8 mouse cellular contexts compared by ENCODE assay signal in the genomic region with DNA sequence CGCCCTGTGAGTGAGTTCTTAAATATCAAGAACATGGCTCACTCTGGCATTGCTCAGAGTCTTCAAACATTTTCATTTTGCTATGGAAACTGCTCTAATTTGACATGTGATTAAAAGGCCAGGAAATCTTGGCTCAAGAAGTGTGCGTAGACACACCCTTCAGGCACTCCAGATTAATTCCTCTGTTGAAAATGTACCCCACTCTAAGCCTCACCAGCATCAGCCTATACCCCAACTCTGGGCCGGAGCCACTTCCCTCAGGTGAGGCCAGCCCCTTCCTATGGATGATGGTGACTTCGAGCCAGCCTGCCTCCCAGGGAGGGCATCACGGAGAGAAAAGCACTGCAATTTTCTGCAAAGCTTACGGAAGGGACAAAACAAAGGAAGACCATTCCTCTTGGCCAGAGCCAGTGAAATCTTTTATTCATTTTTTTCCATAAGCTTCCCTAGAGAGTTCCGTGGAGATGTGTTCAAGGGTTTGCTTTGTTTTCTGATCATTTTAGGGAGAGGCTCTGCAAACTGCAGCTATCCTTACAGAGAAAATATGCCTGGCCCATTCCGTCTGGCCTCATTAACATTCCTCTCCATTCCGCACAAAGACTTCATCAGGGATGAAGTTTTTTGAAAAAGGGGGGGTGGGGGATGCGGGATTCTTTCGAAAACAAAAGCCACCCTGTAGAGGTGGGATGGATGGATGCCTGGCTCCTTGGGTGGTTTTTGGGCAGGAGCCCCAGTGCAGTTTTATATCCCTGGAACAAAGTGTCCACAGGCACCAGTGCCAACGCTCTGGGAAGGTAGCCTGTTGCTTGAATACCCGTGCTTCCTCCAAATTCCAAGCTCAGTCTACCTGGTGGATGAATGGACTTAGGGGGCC.
DNase-seq lines count a peak whose midpoint lies in the region; ATAC-seq and TF ChIP-seq lines count a peak whose summit lies in the region.

No protein-coding gene starts in this region.

- no peak overlapping the region for H3K4me2 ChIP-seq in heart, embryonic 16.5 days (ENCODE audit: low read depth, low read length)
- H3K4me2 ChIP-seq in forebrain, embryonic 14.5 days (ENCODE audit: low read length) = peak overlapping the region; percentile 18; the same call in 1 of the 2 replicates
- H3K4me2 ChIP-seq in midbrain, embryonic 14.5 days (ENCODE audit: low read length) = no peak overlapping the region
- no peak overlapping the region for H3K4me2 ChIP-seq in liver, postnatal 0 days (ENCODE audit: low read depth, low read length)

- intact Hi-C loops in heart, postnatal 25 days (cut with DNase I) = no loop called here

- no peak for TF ChIP-seq CTCF in liver, postnatal 0 days (IDR thresholded peaks at IDR 0.05; ENCODE audit: low read depth)

- no peak for TF ChIP-seq EP300 in liver, postnatal 0 days (IDR thresholded peaks at IDR 0.05; ENCODE audit: low read depth)

- peaks cover 4% of the 10 kb centered on the region; the same call in 1 of the 2 replicates for H3K36me3 ChIP-seq in heart, embryonic 16.5 days (ENCODE audit: control insufficient read depth, insufficient read depth)
- no peaks in the 10 kb centered on the region for H3K36me3 ChIP-seq in forebrain, embryonic 14.5 days (ENCODE audit: control insufficient read depth, insufficient read depth, low read length)
- no peaks in the 10 kb centered on the region for H3K36me3 ChIP-seq in midbrain, embryonic 14.5 days (ENCODE audit: control insufficient read depth, insufficient read depth, low read length)
- peaks cover 4% of the 10 kb centered on the region; the same call in 1 of the 2 replicates for H3K36me3 ChIP-seq in liver, postnatal 0 days (replicated peaks; ENCODE audit: insufficient read depth, low read length)

- H3K27ac ChIP-seq in heart, embryonic 16.5 days (ENCODE audit: low read length) = peak overlapping the region; percentile 72
- H3K27ac ChIP-seq in forebrain, embryonic 14.5 days (ENCODE audit: low read depth, low read length) = peak overlapping the region; percentile 55
- H3K27ac ChIP-seq in midbrain, embryonic 14.5 days (replicated peaks; ENCODE audit: low read depth, low read length) = peak overlapping the region; percentile 72
- no peak overlapping the region for H3K27ac ChIP-seq in liver, postnatal 0 days (ENCODE audit: low read depth)

- no peaks in the 10 kb centered on the region for H3K27me3 ChIP-seq in heart, embryonic 16.5 days (ENCODE audit: control insufficient read depth, insufficient read depth, low read length)
- H3K27me3 ChIP-seq in forebrain, embryonic 14.5 days (replicated peaks; ENCODE audit: control insufficient read depth, insufficient read depth, low read length) = no peaks in the 10 kb centered on the region
- no peaks in the 10 kb centered on the region for H3K27me3 ChIP-seq in midbrain, embryonic 14.5 days (ENCODE audit: control insufficient read depth, insufficient read depth, low read length)
- H3K27me3 ChIP-seq in liver, postnatal 0 days (ENCODE audit: insufficient read depth, low read length) = no peaks in the 10 kb centered on the region

- H3K9ac ChIP-seq in heart, embryonic 16.5 days (ENCODE audit: low read length) = no peak overlapping the region
- H3K9ac ChIP-seq in forebrain, embryonic 14.5 days (ENCODE audit: low read length) = no peak overlapping the region
- H3K9ac ChIP-seq in midbrain, embryonic 14.5 days (replicated peaks; ENCODE audit: low read length) = no peak overlapping the region
- H3K9ac ChIP-seq in liver, postnatal 0 days (replicated peaks) = no peak overlapping the region

- DNase-seq in heart, postnatal 25 days (ENCODE audit: low spot score) = no peak
- DNase-seq in cerebellum, postnatal 25 days = peak; percentile 62 to 65
- DNase-seq in forebrain, embryonic 14.5 days (ENCODE audit: low spot score) = peak; percentile 70
- peak; percentile 61 for DNase-seq in midbrain, embryonic 14.5 days
- DNase-seq in adrenal gland, adult 2 months = no peak
- DNase-seq in liver, postnatal 0 days = no peak
- no peak for DNase-seq in thymus, postnatal 0 days (ENCODE audit: low spot score)

- no peak for ATAC-seq in heart, embryonic 16.5 days (replicated peaks; ENCODE audit: extremely low read depth, insufficient read depth, low FRiP score)
- ATAC-seq in forebrain, embryonic 14.5 days = peak; percentile 60; the same call in 1 of the 2 replicates
- no peak for ATAC-seq in midbrain, embryonic 14.5 days (ENCODE audit: low FRiP score, low TSS enrichment)
- no peak for ATAC-seq in liver, postnatal 0 days

- 71% methylated on average over 13 of the region's 13 CpGs for WGBS in heart, embryonic 16.5 days
- 8% methylated on average over 13 of the region's 13 CpGs for WGBS in forebrain, embryonic 14.5 days
- WGBS in midbrain, embryonic 14.5 days = 18% methylated on average over 13 of the region's 13 CpGs
- WGBS in liver, postnatal 0 days (ENCODE audit: insufficient replicate concordance) = 79% methylated on average over 13 of the region's 13 CpGs

- no peaks in the 10 kb centered on the region for H3K9me3 ChIP-seq in heart, embryonic 16.5 days (replicated peaks; ENCODE audit: control insufficient read depth, low read length)
- no peaks in the 10 kb centered on the region for H3K9me3 ChIP-seq in forebrain, embryonic 14.5 days (replicated peaks; ENCODE audit: control insufficient read depth, low read length)
- H3K9me3 ChIP-seq in midbrain, embryonic 14.5 days (ENCODE audit: control insufficient read depth, low read length) = no peaks in the 10 kb centered on the region
- no peaks in the 10 kb centered on the region for H3K9me3 ChIP-seq in liver, postnatal 0 days (ENCODE audit: low read length)

- H3K4me1 ChIP-seq in heart, embryonic 16.5 days (ENCODE audit: control insufficient read depth, insufficient read depth, low read length) = peaks cover 22% of the 10 kb centered on the region
- H3K4me1 ChIP-seq in forebrain, embryonic 14.5 days (ENCODE audit: control insufficient read depth, insufficient read depth, low read length) = peaks cover 15% of the 10 kb centered on the region
- H3K4me1 ChIP-seq in midbrain, embryonic 14.5 days (ENCODE audit: control insufficient read depth, insufficient read depth, low read length) = peaks cover 21% of the 10 kb centered on the region
- peaks cover 8% of the 10 kb centered on the region for H3K4me1 ChIP-seq in liver, postnatal 0 days (ENCODE audit: insufficient read depth)

- H3K4me3 ChIP-seq in heart, embryonic 16.5 days (ENCODE audit: low read length) = no peak overlapping the region
- H3K4me3 ChIP-seq in forebrain, embryonic 14.5 days (ENCODE audit: low read depth, low read length) = no peak overlapping the region
- no peak overlapping the region for H3K4me3 ChIP-seq in midbrain, embryonic 14.5 days (replicated peaks; ENCODE audit: low read depth, low read length)
- H3K4me3 ChIP-seq in liver, postnatal 0 days (ENCODE audit: low read depth, low read length) = no peak overlapping the region

Comparison
In these comparisons a context has a peak if more than half of its experiments do, and no peak if none do; other contexts are left out.
1. DNase-seq: peak in cerebellum, postnatal 25 days (2 of 2), forebrain, embryonic 14.5 days (single experiment) and midbrain, embryonic 14.5 days (single experiment); none in heart, postnatal 25 days (single experiment), adrenal gland, adult 2 months (single experiment), liver, postnatal 0 days (single experiment) and thymus, postnatal 0 days (single experiment).